Mouse (Mus musculus) ZHBTc4 (cell line): ENCODE results near the gene Zfyve26.
"Not testable (repeated sequence)": the region's sequence is repeated elsewhere in the genome, so short reads cannot be mapped to it uniquely, and the experiment has no call there.

ENCODE experiments used
- DNase-seq: peaks from one replicate; pipeline ENCODE4 v3.0.0-alpha.2; 2011; ENCODE audit warnings: low read depth, low spot score

The Zfyve26 gene

GRCm38 (mm10) chr12:79261035-79261434, 35.1 kb downstream of the Zfyve26 start:
- peak; percentile 53 for DNase-seq

- DNase-seq, result no peak
Measured at GRCm38 (mm10) chr12:79260154-79260553, 36.0 kb downstream of the Zfyve26 start.

- DNase-seq, result no peak
Measured at GRCm38 (mm10) chr12:79254975-79255374, 41.1 kb downstream of the Zfyve26 start.

GRCm38 (mm10) chr12:79253294-79254053, 42.6 kb downstream of the Zfyve26 start:
- DNase-seq, result no peak

GRCm38 (mm10) chr12:79248110-79248509, 48.0 kb downstream of the Zfyve26 start:
- DNase-seq, result peak; percentile 84

- no peak for DNase-seq
Measured at GRCm38 (mm10) chr12:79242921-79243320, 53.2 kb downstream of the Zfyve26 start.

GRCm38 (mm10) chr12:79241985-79242384, 54.1 kb downstream of the Zfyve26 start:
- no peak for DNase-seq

GRCm38 (mm10) chr12:79235485-79236080, 60.5 kb downstream of the Zfyve26 start:
- DNase-seq, result no peak

GRCm38 (mm10) chr12:79217511-79217910, 78.6 kb downstream of the Zfyve26 start:
- no peak for DNase-seq

GRCm38 (mm10) chr12:79211447-79211846, 84.7 kb downstream of the Zfyve26 start:
- no peak for DNase-seq

GRCm38 (mm10) chr12:79208703-79209464, 87.2 kb downstream of the Zfyve26 start, which contains the start of gene Rdh12:
Gene Rdh12, plus strand, starts transcription at chr12:79208914.
- DNase-seq, result peak; percentile 53

GRCm38 (mm10) chr12:79201882-79202281, 94.2 kb downstream of the Zfyve26 start:
- DNase-seq, result no peak

GRCm38 (mm10) chr12:79197105-79197504, 99.0 kb downstream of the Zfyve26 start:
- peak; percentile 12 for DNase-seq

GRCm38 (mm10) chr12:79193441-79193840, 102.7 kb downstream of the Zfyve26 start:
- peak; percentile 87 for DNase-seq

- no peak for DNase-seq
Measured at GRCm38 (mm10) chr12:79192193-79192592, 103.9 kb downstream of the Zfyve26 start, which contains the start of gene Rdh11. Gene Rdh11, minus strand, starts transcription at chr12:79192293.

GRCm38 (mm10) chr12:79191701-79192100, 104.4 kb downstream of the Zfyve26 start:
- DNase-seq, result peak; percentile 89

GRCm38 (mm10) chr12:79190931-79191673, 105.0 kb downstream of the Zfyve26 start:
- peak; percentile 86 for DNase-seq

- DNase-seq, result not testable (repeated sequence)
Measured at GRCm38 (mm10) chr12:79185160-79185559, 110.9 kb downstream of the Zfyve26 start.
